Mouse (Mus musculus): Measurements from ENCODE around the gene Gga2. TPM values are rescaled to one million over a fixed set of nuclear protein-coding genes. Genes with fewer than 3 reads are reported as not detected.

Gene Gga2
- total and polyA plus RNA-seq, 3 experiments = 26.8 to 79.0 (median 27.4) TPM

DNA sequence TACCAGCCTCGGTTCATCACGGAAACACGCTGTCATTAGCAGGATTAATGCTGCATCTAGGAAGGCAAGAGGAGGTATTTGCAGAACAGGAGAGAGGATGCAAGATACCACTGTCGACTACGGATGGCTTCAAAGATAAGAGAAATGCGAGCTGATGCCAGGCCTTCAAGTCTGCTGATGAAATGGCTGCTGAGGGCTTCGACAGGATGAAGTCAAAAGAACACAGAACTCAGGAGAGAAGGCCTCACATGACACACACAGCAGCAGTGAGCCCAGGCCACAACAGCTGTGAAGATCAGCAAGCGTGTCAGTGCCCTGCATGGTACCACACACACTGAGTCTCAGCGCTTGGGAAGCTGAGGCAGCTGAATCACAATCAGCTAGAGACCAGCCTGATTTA, 50.8 kb downstream of the Gga2 start:
- DNase-seq (ENCODE audit: extremely low read depth) = no peak
- Histone ChIP-seq H3K79me2 (replicated peaks; ENCODE audit: control insufficient read depth, extremely low read depth, insufficient read depth, poor library complexity, severe bottlenecking) (no peaks in the 10 kb centered on the region), H3K4me3 (replicated peaks in 1 of 3; ENCODE audit: low read depth in 2 of 3, low read length in 2 of 3, poor library complexity in 1 of 3) (no peak overlapping the region), H3K27me3 (replicated peaks) (no peaks in the 10 kb centered on the region), H3K9me3 (replicated peaks; ENCODE audit: low read length) (no peaks in the 10 kb centered on the region), H3K36me3 (replicated peaks in 1 of 2; ENCODE audit: control insufficient read depth in 1 of 2, insufficient read depth in 1 of 2, low read length in 1 of 2) (peaks cover 42 to 71% of the 10 kb centered on the region in 2 experiments), H3K4me2 (ENCODE audit: insufficient read depth, low read depth, poor library complexity, severe bottlenecking) (no peak overlapping the region), H3K9ac (ENCODE audit: insufficient read depth, low read depth) (no peak overlapping the region), H3K4me1 (ENCODE audit: control insufficient read depth in 1 of 2, insufficient read depth in 2 of 2) (peaks cover 6 to 31% of the 10 kb centered on the region in 2 experiments), H3K27ac (ENCODE audit: insufficient read depth, low read depth) (no peak overlapping the region)
- in situ Hi-C loops (cut with MboI; ENCODE audit: low pct_ligation_motif_present, low pct_unique_long_range_greater_than_20kb, low sequenced_read_pairs) = no loop called here
- dilution Hi-C loops (cut with MboI; ENCODE audit: extremely low pct_ligation_motif_present, extremely low pct_unique_long_range_greater_than_20kb, low sequenced_read_pairs) = no loop called here
- TF ChIP-seq ZNF384 (IDR thresholded peaks at IDR 0.05; ENCODE audit: low read depth, low read length) (no peak), EP300 (IDR thresholded peaks at IDR 0.05; ENCODE audit: low read length) (no peak), MAZ (IDR thresholded peaks at IDR 0.05; ENCODE audit: low read depth, low read length) (no peak), CHD2 (IDR thresholded peaks at IDR 0.05; ENCODE audit: low read length) (no peak), SIN3A (IDR thresholded peaks at IDR 0.05; ENCODE audit: low read length) (no peak), TCF12 (IDR thresholded peaks at IDR 0.05; ENCODE audit: low read depth, low read length) (no peak)

DNA sequence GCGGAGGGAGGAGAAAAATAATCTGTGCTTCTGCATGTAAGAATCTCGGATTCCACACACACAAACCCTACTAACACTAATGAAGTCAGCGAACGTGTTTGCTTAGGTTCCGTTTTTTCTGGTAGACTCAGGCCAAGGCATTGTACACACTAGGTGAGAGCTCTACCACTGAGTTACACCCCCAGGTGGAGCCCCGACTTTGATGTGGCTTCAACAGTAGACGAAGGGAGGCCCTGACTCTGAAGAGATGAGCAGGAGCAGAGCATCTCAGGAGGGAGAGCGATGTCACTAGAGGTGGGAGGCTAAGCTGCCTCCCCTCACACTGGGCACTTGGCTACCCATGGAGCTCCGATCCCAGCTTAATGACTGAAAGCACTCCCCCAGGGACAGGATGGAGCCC, 52.2 kb downstream of the Gga2 start:
- Histone ChIP-seq H3K9ac (ENCODE audit: insufficient read depth, low read depth) (no peak overlapping the region), H3K4me2 (ENCODE audit: insufficient read depth, low read depth, poor library complexity, severe bottlenecking) (no peak overlapping the region), H3K27me3 (replicated peaks) (no peaks in the 10 kb centered on the region), H3K79me2 (replicated peaks; ENCODE audit: control insufficient read depth, extremely low read depth, insufficient read depth, poor library complexity, severe bottlenecking) (no peaks in the 10 kb centered on the region), H3K36me3 (replicated peaks in 1 of 2; ENCODE audit: control insufficient read depth in 1 of 2, insufficient read depth in 1 of 2, low read length in 1 of 2) (peaks cover 45 to 68% of the 10 kb centered on the region in 2 experiments), H3K27ac (ENCODE audit: insufficient read depth, low read depth) (no peak overlapping the region), H3K4me1 (ENCODE audit: control insufficient read depth in 1 of 2, insufficient read depth in 2 of 2) (peaks cover 6 to 31% of the 10 kb centered on the region in 2 experiments), H3K4me3 (replicated peaks in 1 of 3; ENCODE audit: low read depth in 2 of 3, low read length in 2 of 3, poor library complexity in 1 of 3) (no peak overlapping the region), H3K9me3 (replicated peaks; ENCODE audit: low read length) (peaks cover 3% of the 10 kb centered on the region)
- no peak for DNase-seq (ENCODE audit: extremely low read depth)
- TF ChIP-seq POLR2A (IDR thresholded peaks at IDR 0.05; ENCODE audit: low read depth, low read length) = no peak
- TF ChIP-seq PAX5 (IDR thresholded peaks at IDR 0.05; ENCODE audit: low read length) = no peak
- TF ChIP-seq E2F4 (IDR thresholded peaks at IDR 0.05; ENCODE audit: insufficient replicate concordance, low read depth, low read length) = no peak
- no peak for TF ChIP-seq JUN (IDR thresholded peaks at IDR 0.05; ENCODE audit: insufficient read depth, low read depth, low read length)
- TF ChIP-seq MEF2A (IDR thresholded peaks at IDR 0.05; ENCODE audit: borderline replicate concordance, low read depth, low read length) = no peak
- no peak for TF ChIP-seq CTCF (conservative IDR thresholded peaks at IDR 0.05 in 1 of 2, IDR thresholded peaks at IDR 0.05 in 1 of 2; ENCODE audit: low read depth in 2 of 2, low read length in 2 of 2)
- no peak for TF ChIP-seq HCFC1 (IDR thresholded peaks at IDR 0.05; ENCODE audit: low read depth, low read length)
- no peak for TF ChIP-seq TCF12 (IDR thresholded peaks at IDR 0.05; ENCODE audit: low read depth, low read length)
- TF ChIP-seq ZC3H11A (IDR thresholded peaks at IDR 0.05; ENCODE audit: low read depth, low read length) = no peak
- TF ChIP-seq SMC3 (IDR thresholded peaks at IDR 0.05; ENCODE audit: low read depth, low read length) = no peak
- no peak for TF ChIP-seq MAZ (IDR thresholded peaks at IDR 0.05; ENCODE audit: low read depth, low read length)
- no peak for TF ChIP-seq TBP (conservative IDR thresholded peaks at IDR 0.05; ENCODE audit: low read depth, low read length)
- no peak for TF ChIP-seq CHD2 (IDR thresholded peaks at IDR 0.05; ENCODE audit: low read length)
- dilution Hi-C loops (cut with MboI; ENCODE audit: extremely low pct_ligation_motif_present, extremely low pct_unique_long_range_greater_than_20kb, low sequenced_read_pairs) = no loop called here
- in situ Hi-C loops (cut with MboI; ENCODE audit: low pct_ligation_motif_present, low pct_unique_long_range_greater_than_20kb, low sequenced_read_pairs) = no loop called here
